Mouse (Mus musculus): Measurements from ENCODE around the gene Pou2f3. TPM values are rescaled to one million over a fixed set of nuclear protein-coding genes. Genes with fewer than 3 reads are reported as not detected.

Pou2f3 gene
- not detected in 2 replicates for polyA plus RNA-seq (2012)

- TF ChIP-seq GATA1 (IDR thresholded peaks at IDR 0.05; ENCODE audit: low read length): no peak
Observed at GRCm38 (mm10) chr9:43210190-43210682, at the start of gene Pou2f3. Pou2f3 (minus strand) TSS chr9:43210369.

GRCm38 (mm10) chr9:43253271-43253681 is 43.1 kb upstream of the Pou2f3 start:
- no peak for TF ChIP-seq GATA1 (IDR thresholded peaks at IDR 0.05; ENCODE audit: low read length)

- no peak for TF ChIP-seq GATA1 (IDR thresholded peaks at IDR 0.05; ENCODE audit: low read length)
Observed at GRCm38 (mm10) chr9:43252790-43253189, 42.6 kb upstream of the Pou2f3 start.

DNA sequence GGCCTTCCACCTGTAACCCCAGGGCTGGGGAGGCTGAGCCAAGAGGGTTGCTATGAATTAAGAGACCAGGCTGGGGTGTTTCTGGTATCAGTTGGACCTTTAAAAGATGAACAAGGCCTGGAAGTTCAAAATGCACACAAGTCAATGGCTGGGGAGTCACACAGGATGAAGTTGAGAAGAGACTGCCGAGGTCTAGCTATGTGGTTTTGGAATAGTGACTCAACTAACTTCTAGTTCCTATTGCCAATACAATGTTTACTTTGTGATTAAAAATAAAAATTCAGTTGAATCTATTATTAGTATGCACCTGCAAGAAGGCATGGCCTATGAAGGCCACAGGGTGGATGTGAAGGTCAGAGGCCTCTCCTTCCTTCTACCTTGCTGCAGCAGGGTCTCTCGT is 41.6 kb upstream of the Pou2f3 start:
- TF ChIP-seq GATA1 (IDR thresholded peaks at IDR 0.05; ENCODE audit: low read length): no peak

- no peak for TF ChIP-seq GATA1 (IDR thresholded peaks at IDR 0.05; ENCODE audit: low read length)
Observed at GRCm38 (mm10) chr9:43246738-43247180, 36.6 kb upstream of the Pou2f3 start.

DNA sequence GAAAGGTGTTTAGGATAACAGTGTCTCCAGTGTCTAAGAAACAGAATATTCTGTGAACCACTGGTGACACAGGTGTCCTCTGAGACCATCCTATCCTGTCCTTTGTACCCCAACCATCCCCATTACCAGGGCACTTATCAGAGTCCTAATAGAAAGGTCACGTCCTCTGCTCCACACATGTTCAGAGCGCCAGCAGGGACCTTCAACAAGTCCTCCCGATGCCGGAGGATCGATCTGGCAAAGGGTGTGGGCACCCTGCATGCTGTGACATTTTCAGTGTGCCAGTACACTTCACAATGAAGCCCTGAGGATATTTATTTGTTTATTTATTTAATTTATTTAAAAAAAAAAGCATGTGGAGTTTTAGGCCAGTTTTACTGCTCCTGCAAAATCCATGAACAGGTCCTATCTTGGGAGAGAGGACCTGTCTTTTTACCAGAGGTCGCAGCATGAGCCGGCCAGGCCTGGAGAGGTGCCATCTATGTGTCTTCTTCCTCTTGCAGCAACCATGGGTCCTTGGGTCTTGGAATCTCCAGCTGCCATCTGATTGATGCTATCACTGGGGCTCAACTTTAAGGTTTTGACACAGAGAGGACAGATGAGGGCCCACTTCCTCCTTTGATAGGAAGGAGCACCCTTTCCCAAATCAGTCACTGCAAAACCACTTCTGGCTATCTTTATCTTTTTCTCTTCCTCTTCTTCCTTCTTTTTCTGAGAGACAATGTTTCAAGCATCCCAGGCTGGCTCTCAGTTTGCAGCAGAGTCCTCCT is 35.8 kb upstream of the Pou2f3 start:
- no peak for TF ChIP-seq GATA1 (IDR thresholded peaks at IDR 0.05; ENCODE audit: low read length)

- peak; percentile 29 for TF ChIP-seq GATA1 (IDR thresholded peaks at IDR 0.05; ENCODE audit: low read length)
Observed at GRCm38 (mm10) chr9:43242432-43242831, 32.3 kb upstream of the Pou2f3 start.

- TF ChIP-seq GATA1 (IDR thresholded peaks at IDR 0.05; ENCODE audit: low read length): no peak
Observed at GRCm38 (mm10) chr9:43241970-43242369, 31.8 kb upstream of the Pou2f3 start.

DNA sequence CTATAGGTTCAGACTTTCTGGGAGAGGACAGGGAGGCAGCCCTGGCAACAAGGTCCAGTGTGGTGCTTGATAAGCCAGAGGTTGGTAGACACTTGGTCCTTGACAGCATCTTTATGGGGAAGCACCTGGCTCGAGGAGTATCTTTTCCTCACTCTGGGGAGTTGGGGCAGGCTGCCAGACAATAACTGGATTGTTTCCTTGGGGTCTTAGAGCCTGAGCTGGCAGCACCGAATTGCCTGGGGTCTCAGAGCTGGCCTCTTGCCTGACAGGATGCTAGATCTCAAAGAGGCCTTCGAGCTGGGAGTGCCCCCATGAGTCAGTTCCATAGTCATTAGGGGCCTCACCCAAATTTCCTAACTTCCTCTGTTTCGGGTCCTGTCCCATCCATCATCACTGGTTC is 31.1 kb upstream of the Pou2f3 start:
- TF ChIP-seq GATA1 (IDR thresholded peaks at IDR 0.05; ENCODE audit: low read length): no peak

DNA sequence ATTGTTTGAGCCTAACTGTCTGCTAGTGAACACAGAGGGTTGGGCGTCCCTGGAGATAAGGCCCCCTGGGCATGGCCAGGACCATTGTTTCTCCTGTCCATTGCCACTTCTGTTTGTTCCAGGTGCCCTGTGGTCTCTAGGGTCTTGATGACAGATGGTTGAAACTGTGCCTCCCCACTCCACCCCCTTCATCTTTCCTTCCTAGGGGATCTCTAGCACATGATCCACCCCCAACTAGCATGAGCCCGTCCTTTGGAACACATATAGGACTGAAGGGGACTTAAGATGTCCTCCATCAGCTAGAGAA is 30.4 kb upstream of the Pou2f3 start:
- no peak for TF ChIP-seq GATA1 (IDR thresholded peaks at IDR 0.05; ENCODE audit: low read length)

GRCm38 (mm10) chr9:43239712-43240593 is 29.8 kb upstream of the Pou2f3 start, which contains the start of gene Oaf:
Oaf (minus strand) TSS chr9:43239911.
- no peak for TF ChIP-seq GATA1 (IDR thresholded peaks at IDR 0.05; ENCODE audit: low read length)

- TF ChIP-seq GATA1 (IDR thresholded peaks at IDR 0.05; ENCODE audit: low read length): no peak
Observed at GRCm38 (mm10) chr9:43238631-43239545, 28.7 kb upstream of the Pou2f3 start.

- TF ChIP-seq GATA1 (IDR thresholded peaks at IDR 0.05; ENCODE audit: low read length): no peak
Observed at GRCm38 (mm10) chr9:43238167-43238566, 28.0 kb upstream of the Pou2f3 start.

GRCm38 (mm10) chr9:43237111-43237775 is 27.1 kb upstream of the Pou2f3 start:
- TF ChIP-seq GATA1 (IDR thresholded peaks at IDR 0.05; ENCODE audit: low read length): no peak

DNA sequence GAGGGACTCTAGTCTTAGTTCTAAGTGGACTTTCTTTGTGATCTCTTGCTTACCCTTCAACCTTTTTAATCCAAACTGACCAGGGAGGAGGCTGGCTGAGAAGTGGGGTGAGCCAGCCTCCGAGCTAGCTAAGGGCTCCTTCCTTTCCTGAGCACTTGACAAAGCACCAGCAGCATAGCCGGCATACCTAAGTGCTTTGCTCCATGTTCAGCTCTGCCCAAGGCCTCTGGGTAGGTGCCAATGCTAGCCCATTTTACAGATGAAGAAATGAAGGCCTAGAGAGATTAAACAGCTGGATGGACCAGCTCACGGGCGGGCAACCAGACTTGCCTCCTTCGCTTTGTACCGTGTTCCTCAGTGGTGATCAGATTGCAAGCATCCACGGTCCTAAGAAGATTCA is 26.4 kb upstream of the Pou2f3 start:
- no peak for TF ChIP-seq GATA1 (IDR thresholded peaks at IDR 0.05; ENCODE audit: low read length)
